Mouse (Mus musculus): ENCODE data around the gene Fbxl13. TPM values are rescaled to one million over a fixed set of nuclear protein-coding genes. Genes with fewer than 3 reads are reported as not detected.

The Fbxl13 gene
- polyA plus RNA-seq, 1 experiment from 2014 or later = 0.40 TPM

DNA sequence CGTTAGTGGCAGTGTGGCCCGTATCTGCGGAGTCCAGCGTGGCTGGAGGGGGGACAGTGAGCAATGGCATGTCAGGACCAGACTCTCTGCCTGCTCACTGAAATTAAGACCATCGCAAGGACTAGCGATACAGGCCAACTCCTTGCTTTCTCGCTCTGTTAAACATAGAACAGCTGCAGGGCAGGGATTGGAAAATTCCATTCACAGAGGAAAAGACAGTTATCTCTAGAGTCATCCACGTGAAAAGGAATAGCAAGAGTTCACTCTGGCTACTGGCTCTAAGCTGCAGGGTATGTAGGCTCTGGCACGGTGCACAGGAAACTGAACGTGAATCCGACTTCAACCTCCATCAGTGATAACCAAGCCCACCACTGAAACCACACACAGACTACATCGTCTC, 29.6 kb upstream of the Fbxl13 start:
- no peaks in the 10 kb centered on the region for H3K27me3 ChIP-seq
- peaks cover 55% of the 10 kb centered on the region for H3K36me3 ChIP-seq
- peaks cover 3% of the 10 kb centered on the region; the same call in 1 of the 2 replicates for H3K4me1 ChIP-seq
- H3K4me3 ChIP-seq = no peak overlapping the region
- WGBS = 85% methylated on average over 12 of the region's 12 CpGs
- ATAC-seq (ENCODE audit: low FRiP score, low read depth) = no peak
- no peak overlapping the region for H3K27ac ChIP-seq (replicated peaks)
- no peak overlapping the region for H3K4me2 ChIP-seq (replicated peaks)
- H3K9me3 ChIP-seq = no peaks in the 10 kb centered on the region
- no peak overlapping the region for H3K9ac ChIP-seq (replicated peaks)

- H3K36me3 ChIP-seq = peaks cover 60% of the 10 kb centered on the region
Observed at GRCm38 (mm10) chr5:21673742-21674141, 28.3 kb upstream of the Fbxl13 start.

GRCm38 (mm10) chr5:21672812-21673635, 27.6 kb upstream of the Fbxl13 start:
- Histone ChIP-seq H3K36me3 (peaks cover 53% of the 10 kb centered on the region), H3K9ac (replicated peaks) (no peak overlapping the region), H3K27me3 (no peaks in the 10 kb centered on the region), H3K27ac (replicated peaks) (no peak overlapping the region), H3K4me2 (replicated peaks) (no peak overlapping the region), H3K9me3 (no peaks in the 10 kb centered on the region), H3K4me1 (peaks cover 5% of the 10 kb centered on the region), H3K4me3 (no peak overlapping the region)
- no peak for ATAC-seq (ENCODE audit: low FRiP score, low read depth)
- 69% methylated on average over 23 of the region's 23 CpGs for WGBS

More at GRCm38 (mm10) chr5:21673742-21674141, 28.3 kb upstream of the Fbxl13 start:
- H3K27me3 ChIP-seq = no peaks in the 10 kb centered on the region
- WGBS = 88% methylated on average over 9 of the region's 9 CpGs
- no peak overlapping the region for H3K9ac ChIP-seq (replicated peaks)
- peaks cover 5% of the 10 kb centered on the region for H3K4me1 ChIP-seq
- no peak overlapping the region for H3K27ac ChIP-seq (replicated peaks)
- H3K4me3 ChIP-seq = no peak overlapping the region
- no peaks in the 10 kb centered on the region for H3K9me3 ChIP-seq
- no peak for ATAC-seq (ENCODE audit: low FRiP score, low read depth)
- no peak overlapping the region for H3K4me2 ChIP-seq (replicated peaks)

DNA sequence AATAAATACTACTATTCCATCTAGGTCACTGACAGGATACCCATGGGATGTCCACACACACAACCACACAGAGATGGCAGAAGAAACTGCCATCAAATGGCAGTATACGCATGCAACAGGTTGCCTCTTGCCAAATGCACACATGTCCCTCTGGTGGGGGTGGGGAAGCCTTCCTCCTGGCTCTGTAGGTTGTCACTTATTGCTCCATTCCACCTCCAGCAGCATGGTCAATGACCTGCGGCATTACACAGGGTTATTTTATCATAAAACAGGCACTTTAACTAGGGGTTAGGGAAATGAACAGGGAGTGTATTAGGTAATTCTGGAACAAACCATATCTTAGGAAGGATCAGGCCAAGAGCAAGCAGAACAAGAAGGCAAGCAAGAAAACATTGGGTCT, 23.9 kb upstream of the Fbxl13 start:
- peaks cover 9% of the 10 kb centered on the region for H3K4me1 ChIP-seq
- WGBS = 90% methylated on average over 2 of the region's 2 CpGs
- no peak overlapping the region for H3K9ac ChIP-seq (replicated peaks)
- H3K36me3 ChIP-seq = peaks cover 30% of the 10 kb centered on the region
- no peak for ATAC-seq (ENCODE audit: low FRiP score, low read depth)
- no peak overlapping the region for H3K27ac ChIP-seq (replicated peaks)
- no peaks in the 10 kb centered on the region for H3K9me3 ChIP-seq
- H3K27me3 ChIP-seq = no peaks in the 10 kb centered on the region
- no peak overlapping the region for H3K4me3 ChIP-seq
- no peak overlapping the region for H3K4me2 ChIP-seq (replicated peaks)

GRCm38 (mm10) chr5:21667191-21668137, 22.0 kb upstream of the Fbxl13 start:
- H3K9ac ChIP-seq (replicated peaks) = no peak overlapping the region
- H3K9me3 ChIP-seq = no peaks in the 10 kb centered on the region
- H3K27ac ChIP-seq (replicated peaks) = 0 out of 2 replicates have a peak overlapping the region, but pooled peaks have one; percentile 10
- peaks cover 6% of the 10 kb centered on the region for H3K4me1 ChIP-seq
- ATAC-seq (ENCODE audit: low FRiP score, low read depth) = no peak
- H3K4me3 ChIP-seq = no peak overlapping the region
- H3K4me2 ChIP-seq (replicated peaks) = no peak overlapping the region
- WGBS = 58% methylated on average over 8 of the region's 8 CpGs
- H3K36me3 ChIP-seq = peaks cover 42% of the 10 kb centered on the region
- H3K27me3 ChIP-seq = no peaks in the 10 kb centered on the region

DNA sequence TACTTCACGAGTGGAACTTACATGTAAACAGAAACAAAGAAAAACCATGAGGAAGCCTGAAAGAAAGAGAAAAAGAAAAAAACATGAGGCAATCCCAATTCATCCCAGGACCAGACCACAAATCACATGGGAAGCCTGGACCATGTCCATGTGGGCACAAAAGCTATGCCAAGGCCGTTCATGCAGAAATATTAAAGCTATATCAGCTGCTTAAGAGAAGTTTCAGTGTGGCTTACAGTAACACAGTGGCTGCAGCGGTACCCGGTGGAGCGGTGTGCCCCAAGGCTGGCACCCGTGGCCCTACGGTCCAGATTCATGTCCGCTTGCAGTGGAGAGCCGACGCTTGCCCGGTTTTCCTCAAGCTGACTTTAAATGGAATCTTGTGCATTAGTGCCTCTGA, 17.6 kb upstream of the Fbxl13 start:
- peaks cover 70% of the 10 kb centered on the region for H3K36me3 ChIP-seq
- H3K4me3 ChIP-seq = no peak overlapping the region
- peaks cover 7% of the 10 kb centered on the region for H3K4me1 ChIP-seq
- no peaks in the 10 kb centered on the region for H3K9me3 ChIP-seq
- H3K9ac ChIP-seq (replicated peaks) = no peak overlapping the region
- no peak overlapping the region for H3K27ac ChIP-seq (replicated peaks)
- 94% methylated on average over 11 of the region's 11 CpGs for WGBS
- no peak for ATAC-seq (ENCODE audit: low FRiP score, low read depth)
- no peaks in the 10 kb centered on the region for H3K27me3 ChIP-seq
- H3K4me2 ChIP-seq (replicated peaks) = no peak overlapping the region

DNA sequence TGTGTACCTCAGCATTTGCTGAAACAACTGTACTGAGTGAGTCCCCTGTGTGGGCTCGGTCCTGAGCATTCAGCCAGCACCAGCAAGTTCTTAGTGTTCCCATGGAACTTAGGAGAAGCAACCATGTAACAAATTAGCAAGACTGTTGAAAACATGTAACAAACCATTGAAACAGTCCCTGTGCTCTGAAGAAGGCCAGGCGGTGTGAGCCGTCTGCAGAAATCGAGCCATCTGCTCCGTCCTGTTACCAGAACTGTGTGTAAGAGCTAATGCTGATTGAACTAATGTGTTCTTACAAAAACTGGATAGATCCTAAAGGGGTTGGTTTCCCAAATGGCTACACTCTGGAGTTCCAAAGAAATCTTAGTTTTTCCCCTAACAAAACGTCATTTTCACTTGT, 15.4 kb upstream of the Fbxl13 start:
- no peaks in the 10 kb centered on the region for H3K9me3 ChIP-seq
- H3K36me3 ChIP-seq = peaks cover 86% of the 10 kb centered on the region
- no peaks in the 10 kb centered on the region for H3K27me3 ChIP-seq
- no peak overlapping the region for H3K4me3 ChIP-seq
- peaks cover 4% of the 10 kb centered on the region; the same call in 1 of the 2 replicates for H3K4me1 ChIP-seq
- no peak for ATAC-seq (ENCODE audit: low FRiP score, low read depth)
- H3K9ac ChIP-seq (replicated peaks) = no peak overlapping the region
- WGBS = 91% methylated on average over 6 of the region's 6 CpGs
- H3K27ac ChIP-seq (replicated peaks) = no peak overlapping the region
- no peak overlapping the region for H3K4me2 ChIP-seq (replicated peaks)

DNA sequence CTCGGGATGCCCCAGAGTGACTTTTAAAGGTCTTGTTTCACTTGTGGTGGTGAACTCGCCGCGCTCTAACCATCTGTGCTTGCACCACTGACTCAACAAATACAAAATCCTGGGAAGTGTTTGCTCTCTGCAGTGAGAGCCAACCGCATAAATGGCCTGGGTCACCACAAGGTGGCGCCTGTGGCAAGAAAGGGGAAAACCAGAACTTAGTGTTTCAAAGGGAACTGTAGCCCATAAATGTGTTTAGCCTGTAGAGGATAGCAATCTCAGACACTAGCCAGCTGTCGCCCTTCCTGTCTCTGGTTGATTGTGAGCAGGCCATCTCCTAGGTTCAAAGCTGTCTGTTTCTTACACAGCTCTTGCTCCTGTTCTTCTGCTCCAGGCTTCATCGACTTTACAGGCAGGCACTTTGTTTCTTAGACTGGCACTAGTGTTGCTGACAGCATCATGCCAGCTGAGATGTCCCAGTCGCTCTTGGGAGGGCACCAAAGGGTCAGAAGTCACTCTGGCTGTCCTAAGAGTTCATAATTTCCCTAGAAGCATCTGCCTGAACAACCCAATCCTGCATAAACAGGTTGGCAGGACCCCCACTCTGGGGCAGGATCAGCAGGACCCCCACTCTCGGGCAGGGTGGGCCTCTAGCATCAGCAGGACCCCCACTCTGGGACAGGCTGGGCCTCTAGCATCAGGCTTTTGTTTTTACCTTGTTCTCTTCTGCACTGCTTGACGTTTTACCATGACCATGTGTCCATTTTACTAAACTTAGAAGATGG, 13.4 kb upstream of the Fbxl13 start:
- Histone ChIP-seq H3K4me3 (no peak overlapping the region), H3K36me3 (peaks cover 80% of the 10 kb centered on the region), H3K4me1 (peaks cover 4% of the 10 kb centered on the region; the same call in 1 of the 2 replicates), H3K9me3 (no peaks in the 10 kb centered on the region), H3K4me2 (replicated peaks) (no peak overlapping the region), H3K27ac (replicated peaks) (0 out of 2 replicates have a peak overlapping the region, but pooled peaks have one; percentile 42), H3K9ac (replicated peaks) (no peak overlapping the region), H3K27me3 (no peaks in the 10 kb centered on the region)
- ATAC-seq (ENCODE audit: low FRiP score, low read depth) = peak; percentile 80
- WGBS = 56% methylated on average over 11 of the region's 11 CpGs

DNA sequence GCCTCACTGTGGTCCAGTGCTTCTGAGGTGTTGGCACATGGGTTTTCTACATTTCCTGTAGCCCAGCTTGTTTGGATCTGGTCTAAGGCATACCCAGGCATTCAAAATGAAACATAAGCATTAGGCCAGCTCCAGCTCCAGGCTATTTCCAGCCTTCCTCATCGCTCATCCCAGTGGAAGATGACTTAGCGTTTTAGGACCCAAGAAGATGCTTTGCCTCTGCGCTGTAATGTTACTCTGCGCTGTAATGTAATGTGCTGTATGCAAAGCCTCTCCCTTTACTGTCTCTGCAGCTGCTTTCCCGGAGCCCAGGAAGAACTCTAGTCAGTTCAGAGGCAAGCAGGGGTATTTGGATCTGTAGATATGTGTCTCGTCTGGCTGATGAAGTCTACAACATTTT, 12.6 kb upstream of the Fbxl13 start:
- no peak for ATAC-seq (ENCODE audit: low FRiP score, low read depth)
- H3K4me2 ChIP-seq (replicated peaks) = no peak overlapping the region
- H3K27ac ChIP-seq (replicated peaks) = no peak overlapping the region
- H3K4me3 ChIP-seq = no peak overlapping the region
- 94% methylated on average over 6 of the region's 6 CpGs for WGBS
- H3K9ac ChIP-seq (replicated peaks) = no peak overlapping the region
- H3K4me1 ChIP-seq = peaks cover 4% of the 10 kb centered on the region; the same call in 1 of the 2 replicates
- H3K9me3 ChIP-seq = no peaks in the 10 kb centered on the region
- no peaks in the 10 kb centered on the region for H3K27me3 ChIP-seq
- peaks cover 79% of the 10 kb centered on the region for H3K36me3 ChIP-seq

- no peaks in the 10 kb centered on the region for H3K27me3 ChIP-seq
- no peak overlapping the region for H3K4me3 ChIP-seq
- no peak overlapping the region for H3K4me2 ChIP-seq (replicated peaks)
- no peak overlapping the region for H3K9ac ChIP-seq (replicated peaks)
- H3K27ac ChIP-seq (replicated peaks) = no peak overlapping the region
- 93% methylated on average over 9 of the region's 9 CpGs for WGBS
- peaks cover 79% of the 10 kb centered on the region for H3K36me3 ChIP-seq
- peaks cover 4% of the 10 kb centered on the region; the same call in 1 of the 2 replicates for H3K4me1 ChIP-seq
- no peak for ATAC-seq (ENCODE audit: low FRiP score, low read depth)
- H3K9me3 ChIP-seq = no peaks in the 10 kb centered on the region
Observed at GRCm38 (mm10) chr5:21656912-21657311, 11.5 kb upstream of the Fbxl13 start.

- no peak for ATAC-seq (ENCODE audit: low FRiP score, low read depth)
- 94% methylated on average over 7 of the region's 7 CpGs for WGBS
Observed at GRCm38 (mm10) chr5:21651885-21652612, 6.6 kb upstream of the Fbxl13 start.

More at GRCm38 (mm10) chr5:21651885-21652612, 6.6 kb upstream of the Fbxl13 start:
- Histone ChIP-seq H3K4me2 (replicated peaks) (no peak overlapping the region), H3K36me3 (peaks cover 70% of the 10 kb centered on the region), H3K4me3 (no peak overlapping the region), H3K27ac (replicated peaks) (no peak overlapping the region), H3K4me1 (peaks cover 5% of the 10 kb centered on the region), H3K9ac (replicated peaks) (no peak overlapping the region), H3K9me3 (no peaks in the 10 kb centered on the region), H3K27me3 (no peaks in the 10 kb centered on the region)
